Mouse (Mus musculus) liver, postnatal 0 days (tissue): Measurements from ENCODE around the gene Sh2b3. TPM values are rescaled to one million over a fixed set of nuclear protein-coding genes. Genes with fewer than 3 reads are reported as not detected.

Source experiments
- ATAC-seq: fragments of 200-750 bp; cut with Nextera tagmentation; 2 replicates; pipeline ENCODE4 v1.8.0; 2017; ENCODE audit warnings: mild to moderate bottlenecking, moderate library complexity
- DNase-seq: peaks from one replicate; pipeline ENCODE4 v3.0.0-alpha.2; 2016
- H3K27ac ChIP-seq: fragments of 300-500 bp; sonication (generic); 2 replicates; pipeline ENCODE4 v1.5.1; 2014; ENCODE audit warnings: antibody characterized with exemption, moderate library complexity, mild to moderate bottlenecking, low read depth
- H3K27me3 ChIP-seq: fragments of 300-500 bp; sonication (generic); 2 replicates; pipeline ENCODE4 v1.6.1; 2014; ENCODE audit warnings: low read length, control low read depth, mixed read lengths; ENCODE audit not compliant: insufficient read depth
- H3K36me3 ChIP-seq: fragments of 300-500 bp; sonication (generic); replicated peaks from 2 replicates; pipeline ENCODE4 v1.6.1; 2014; ENCODE audit warnings: mild to moderate bottlenecking, control low read depth, low read length, moderate library complexity, mixed read lengths; ENCODE audit not compliant: insufficient read depth
- H3K4me1 ChIP-seq: fragments of 300-500 bp; sonication (generic); 2 replicates; pipeline ENCODE4 v1.6.1; 2014; ENCODE audit warnings: antibody characterized with exemption, mild to moderate bottlenecking, control low read depth; ENCODE audit not compliant: insufficient read depth
- H3K4me2 ChIP-seq: fragments of 300-500 bp; sonication (generic); 2 replicates; pipeline ENCODE4 v1.6.1; 2014; ENCODE audit warnings: low read depth, mild to moderate bottlenecking, low read length, moderate library complexity, mixed read lengths
- H3K4me3 ChIP-seq: fragments of 300-500 bp; sonication (generic); 2 replicates; pipeline ENCODE4 v1.5.1; 2014; ENCODE audit warnings: low read depth, low read length
- H3K9ac ChIP-seq: fragments of 300-500 bp; sonication (generic); replicated peaks from 2 replicates; pipeline ENCODE4 v1.6.1; 2014; ENCODE audit warnings: mild to moderate bottlenecking, moderate library complexity
- H3K9me3 ChIP-seq: fragments of 300-500 bp; sonication (generic); 2 replicates; pipeline ENCODE4 v1.6.1; 2016; ENCODE audit warnings: mild to moderate bottlenecking, control low read depth, low read length, mixed read lengths
- CTCF ChIP-seq: sonication (generic); IDR thresholded peaks from 2 replicates; pipeline ENCODE4 v1.5.1; 2016; ENCODE audit warnings: antibody characterized with exemption, low read depth
- EP300 ChIP-seq: IDR thresholded peaks from 2 replicates; pipeline ENCODE4 v1.6.1; 2016; ENCODE audit warnings: antibody characterized with exemption, low read depth, mild to moderate bottlenecking
- WGBS: fragments of 180-500 bp; shearing (Covaris S2); extraction: QIAGEN DNeasy Blood & Tissue Kit; methylation state at CpG from one replicate; pipeline ENCODE4 v1.1.7; 2014; ENCODE audit not compliant: insufficient replicate concordance; 5-methylcytosine and 5-hydroxymethylcytosine counted together
- polyA plus RNA-seq: library from polyadenylated mRNA; unstranded; fragments of >200 nt; fragmentation: Nextera tagmentation; extraction: Ambion mirVana; gene quantifications from 2 replicates; pipeline ENCODE4 v1.2.1, GENCODE M21; 2015

Gene Sh2b3
- polyA plus RNA-seq, 1 experiment from 2014 or later, result 9.0 TPM

GRCm38 (mm10) chr5:121820161-121820560 is 17.3 kb downstream of the Sh2b3 start:
- no peak overlapping the region for H3K27ac ChIP-seq
- TF ChIP-seq EP300 (no peak), CTCF (no peak)
- H3K9ac ChIP-seq, result no peak overlapping the region
- no peak overlapping the region for H3K4me3 ChIP-seq
- H3K4me1 ChIP-seq, result peaks cover 12% of the 10 kb centered on the region; the same call in 1 of the 2 replicates
- DNase-seq, result no peak
- no peak overlapping the region for H3K4me2 ChIP-seq
- ATAC-seq, result no peak
- H3K9me3 ChIP-seq, result no peaks in the 10 kb centered on the region
- WGBS, result 45% methylated on average over 2 of the region's 2 CpGs
- H3K36me3 ChIP-seq, result peaks cover 65% of the 10 kb centered on the region
- H3K27me3 ChIP-seq, result no peaks in the 10 kb centered on the region

- Histone ChIP-seq H3K4me2 (no peak overlapping the region), H3K9ac (no peak overlapping the region), H3K27me3 (no peaks in the 10 kb centered on the region), H3K36me3 (peaks cover 65% of the 10 kb centered on the region), H3K4me1 (peaks cover 12% of the 10 kb centered on the region; the same call in 1 of the 2 replicates), H3K9me3 (no peaks in the 10 kb centered on the region), H3K27ac (no peak overlapping the region), H3K4me3 (no peak overlapping the region)
- no peak for TF ChIP-seq CTCF
- no peak for TF ChIP-seq EP300
- no peak for DNase-seq
- ATAC-seq, result no peak
- 51% methylated on average over 5 of the region's 5 CpGs for WGBS
Observed at GRCm38 (mm10) chr5:121819559-121819958, 17.9 kb downstream of the Sh2b3 start.

GRCm38 (mm10) chr5:121818862-121819261 is 18.6 kb downstream of the Sh2b3 start:
- no peak for TF ChIP-seq CTCF
- TF ChIP-seq EP300, result no peak
- Histone ChIP-seq H3K36me3 (peaks cover 64% of the 10 kb centered on the region), H3K27me3 (no peaks in the 10 kb centered on the region), H3K9me3 (no peaks in the 10 kb centered on the region), H3K4me2 (no peak overlapping the region), H3K4me3 (no peak overlapping the region), H3K27ac (no peak overlapping the region), H3K4me1 (peaks cover 5% of the 10 kb centered on the region; the same call in 1 of the 2 replicates), H3K9ac (no peak overlapping the region)
- WGBS, result 84% methylated on average over 4 of the region's 4 CpGs
- no peak for ATAC-seq
- no peak for DNase-seq

DNA sequence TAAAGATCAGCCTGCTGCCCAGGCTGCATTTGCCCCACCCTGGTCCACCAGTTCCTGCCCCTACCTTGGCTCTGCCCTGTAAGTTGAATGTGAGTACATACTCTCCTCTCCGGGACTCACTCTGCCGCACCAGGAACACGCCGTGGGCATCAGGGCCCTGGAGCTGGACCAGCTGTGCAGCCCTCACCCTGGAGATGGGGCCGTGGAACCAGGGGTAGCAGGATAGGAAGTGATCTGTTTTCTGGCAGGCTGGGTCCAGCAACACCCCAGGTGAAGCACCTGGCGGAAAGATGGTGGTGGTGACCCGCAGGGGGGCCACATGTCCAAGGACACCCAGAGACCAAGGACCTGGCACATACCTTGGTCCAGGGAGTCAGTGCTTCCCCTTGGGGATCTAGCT is 19.0 kb downstream of the Sh2b3 start:
- no peak overlapping the region for H3K4me2 ChIP-seq
- H3K27me3 ChIP-seq, result no peaks in the 10 kb centered on the region
- H3K9ac ChIP-seq, result no peak overlapping the region
- ATAC-seq, result no peak
- TF ChIP-seq EP300 (no peak), CTCF (no peak)
- peaks cover under 1% of the 10 kb centered on the region; the same call in 1 of the 2 replicates for H3K4me1 ChIP-seq
- H3K36me3 ChIP-seq, result peaks cover 67% of the 10 kb centered on the region
- no peak for DNase-seq
- H3K4me3 ChIP-seq, result no peak overlapping the region
- 87% methylated on average over 7 of the region's 7 CpGs for WGBS
- H3K9me3 ChIP-seq, result no peaks in the 10 kb centered on the region
- no peak overlapping the region for H3K27ac ChIP-seq

GRCm38 (mm10) chr5:121817551-121817950 is 19.9 kb downstream of the Sh2b3 start:
- H3K36me3 ChIP-seq, result peaks cover 71% of the 10 kb centered on the region
- H3K27ac ChIP-seq, result no peak overlapping the region
- no peak overlapping the region for H3K9ac ChIP-seq
- ATAC-seq, result no peak
- TF ChIP-seq CTCF (no peak), EP300 (no peak)
- 78% methylated on average over 9 of the region's 9 CpGs for WGBS
- H3K4me1 ChIP-seq, result no peaks in the 10 kb centered on the region
- no peak for DNase-seq
- H3K9me3 ChIP-seq, result no peaks in the 10 kb centered on the region
- no peak overlapping the region for H3K4me2 ChIP-seq
- no peaks in the 10 kb centered on the region for H3K27me3 ChIP-seq
- no peak overlapping the region for H3K4me3 ChIP-seq

GRCm38 (mm10) chr5:121816611-121817010 is 20.8 kb downstream of the Sh2b3 start:
- 91% methylated on average over 2 of the region's 2 CpGs for WGBS
- H3K27ac ChIP-seq, result no peak overlapping the region
- no peaks in the 10 kb centered on the region for H3K27me3 ChIP-seq
- H3K36me3 ChIP-seq, result peaks cover 80% of the 10 kb centered on the region
- H3K4me2 ChIP-seq, result no peak overlapping the region
- H3K9ac ChIP-seq, result no peak overlapping the region
- H3K9me3 ChIP-seq, result no peaks in the 10 kb centered on the region
- ATAC-seq (no peak), DNase-seq (no peak)
- no peak for TF ChIP-seq CTCF
- no peak for TF ChIP-seq EP300
- H3K4me1 ChIP-seq, result peaks cover 4% of the 10 kb centered on the region
- H3K4me3 ChIP-seq, result no peak overlapping the region
